Mouse (Mus musculus): ENCODE measurements around the gene Ube2d3.

DNA sequence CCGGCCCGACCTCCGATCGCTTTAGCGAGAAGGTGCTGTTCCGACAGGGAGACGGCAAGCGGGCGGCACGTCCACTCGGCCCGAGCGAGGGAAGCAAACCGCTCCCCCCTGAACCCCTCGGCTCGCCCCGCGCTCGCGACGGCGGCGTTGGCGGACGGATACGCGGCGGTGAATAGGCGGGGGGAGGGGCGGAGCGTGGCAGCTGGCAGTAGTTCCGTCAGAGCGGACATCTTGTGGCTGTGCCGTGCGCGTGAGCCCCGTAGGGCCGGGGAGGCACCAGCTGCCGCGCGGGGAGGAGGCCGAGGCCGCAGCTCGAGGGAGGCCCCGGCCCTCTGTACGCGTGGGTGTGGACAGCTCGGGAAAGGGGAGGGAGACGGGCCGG is 573 bp downstream of the Ube2d3 start:
- no peak for TF ChIP-seq CTCF (IDR thresholded peaks at IDR 0.05; ENCODE audit: control insufficient read depth, insufficient read depth, insufficient read length)
- no peak for TF ChIP-seq MYOG (IDR thresholded peaks at IDR 0.05; ENCODE audit: control insufficient read depth, extremely low read depth, insufficient read length)
- no peak for TF ChIP-seq USF1 (IDR thresholded peaks at IDR 0.05; ENCODE audit: low read depth)
- TF ChIP-seq MYOD1 (IDR thresholded peaks at IDR 0.05; ENCODE audit: control insufficient read depth, insufficient read length, low read depth) = no peak
- TF ChIP-seq MAX (IDR thresholded peaks at IDR 0.05) = no peak

Measured in C2C12 (cell line).